Mouse (Mus musculus): ENCODE measurements around the gene Spta1.

The Spta1 gene

GRCm38 (mm10) chr1:174267816-174268215 is 95.2 kb downstream of the Spta1 start:
- no peak for DNase-seq (ENCODE audit: low read depth)

- DNase-seq (ENCODE audit: low read depth), result no peak
These were observed 96.6 kb downstream of the Spta1 start for GRCm38 (mm10) chr1:174269162-174269561.

GRCm38 (mm10) chr1:174270643-174271042 is 98.1 kb downstream of the Spta1 start:
- DNase-seq (ENCODE audit: low read depth), result no peak
